In the genomic region with DNA sequence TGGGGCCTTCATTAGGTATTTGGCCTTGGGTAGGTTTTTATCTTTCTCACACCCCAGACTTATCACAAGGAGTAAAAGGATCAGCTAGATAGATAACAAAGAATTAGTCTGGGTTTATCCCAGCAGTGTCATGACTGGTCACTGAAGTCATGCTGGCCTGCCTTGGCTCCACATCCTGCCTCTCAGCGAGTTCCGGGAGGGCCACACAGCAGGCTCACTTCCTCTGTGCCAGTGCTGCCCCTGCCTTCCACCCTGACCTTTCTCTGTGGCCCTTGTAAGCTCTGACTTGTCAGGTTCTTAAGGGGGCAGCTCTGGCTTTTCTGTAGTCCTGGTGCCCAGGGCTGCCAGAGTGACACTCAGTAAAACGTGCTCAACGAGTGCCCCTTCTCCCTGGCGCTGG, we compare ENCODE assay signal across 11 mouse cellular contexts. TPM values are rescaled to one million over a fixed set of nuclear protein-coding genes. Genes with fewer than 3 reads are reported as not detected.
DNase-seq lines count a peak whose midpoint lies in the region; ATAC-seq lines count a peak whose summit lies in the region.
"Had no signal": no experiment of that assay in that cellular context is flagged by ENCODE, and none has a peak within 500 bp of the region (broad histone marks: within the 10 kb centered on the region; RNA-seq: fewer than 3 reads in every experiment).

No protein-coding gene starts in this region.

- no peaks in the 10 kb centered on the region for H3K27me3 ChIP-seq in hindbrain, embryonic 14.5 days (ENCODE audit: control insufficient read depth, insufficient read depth, low read length)
- no peaks in the 10 kb centered on the region for H3K27me3 ChIP-seq in hindbrain, embryonic 12.5 days
- H3K27me3 ChIP-seq in midbrain, embryonic 15.5 days (replicated peaks): no peaks in the 10 kb centered on the region
- no peaks in the 10 kb centered on the region for H3K27me3 ChIP-seq in midbrain, embryonic 16.5 days (ENCODE audit: control insufficient read depth, insufficient read depth, low read depth, low read length)
- no peaks in the 10 kb centered on the region for H3K27me3 ChIP-seq in intestine, embryonic 15.5 days (replicated peaks)
- H3K27me3 ChIP-seq: neural tube, embryonic 15.5 days had no signal

- peaks cover 20% of the 10 kb centered on the region; the same call in 1 of the 2 replicates for H3K4me1 ChIP-seq in hindbrain, embryonic 14.5 days (replicated peaks; ENCODE audit: control insufficient read depth, insufficient read depth, low read length)
- peaks cover 41% of the 10 kb centered on the region for H3K4me1 ChIP-seq in hindbrain, embryonic 12.5 days
- peaks cover 36% of the 10 kb centered on the region for H3K4me1 ChIP-seq in midbrain, embryonic 15.5 days
- 0 out of 2 replicates have a peak, but pooled peaks cover 14% of the 10 kb centered on the region for H3K4me1 ChIP-seq in midbrain, embryonic 16.5 days (ENCODE audit: control insufficient read depth, insufficient read depth, low read length)
- H3K4me1 ChIP-seq in intestine, embryonic 15.5 days (replicated peaks): peaks cover 7% of the 10 kb centered on the region; the same call in 1 of the 2 replicates

- H3K36me3 ChIP-seq in hindbrain, embryonic 14.5 days (replicated peaks; ENCODE audit: control insufficient read depth, insufficient read depth): no peaks in the 10 kb centered on the region
- H3K36me3 ChIP-seq in hindbrain, embryonic 12.5 days: no peaks in the 10 kb centered on the region
- H3K36me3 ChIP-seq in midbrain, embryonic 15.5 days (replicated peaks): no peaks in the 10 kb centered on the region
- no peaks in the 10 kb centered on the region for H3K36me3 ChIP-seq in midbrain, embryonic 16.5 days (ENCODE audit: control insufficient read depth, insufficient read depth, low read length)
- H3K36me3 ChIP-seq in intestine, embryonic 15.5 days: no peaks in the 10 kb centered on the region
- H3K36me3 ChIP-seq: G1E; neural tube, embryonic 15.5 days had no signal

- no peaks in the 10 kb centered on the region for H3K9me3 ChIP-seq in hindbrain, embryonic 14.5 days (ENCODE audit: control insufficient read depth, low read length)
- H3K9me3 ChIP-seq in hindbrain, embryonic 12.5 days (replicated peaks): no peaks in the 10 kb centered on the region
- H3K9me3 ChIP-seq in midbrain, embryonic 15.5 days: no peaks in the 10 kb centered on the region
- no peaks in the 10 kb centered on the region for H3K9me3 ChIP-seq in midbrain, embryonic 16.5 days (replicated peaks; ENCODE audit: control insufficient read depth, low read length, poor library complexity, severe bottlenecking)
- H3K9me3 ChIP-seq in intestine, embryonic 15.5 days: no peaks in the 10 kb centered on the region
- H3K9me3 ChIP-seq: G1E; neural tube, embryonic 15.5 days had no signal

- 83% methylated on average over 5 of the region's 5 CpGs for WGBS in hindbrain, embryonic 14.5 days
- WGBS in hindbrain, embryonic 12.5 days: 76% methylated on average over 5 of the region's 5 CpGs
- WGBS in midbrain, embryonic 15.5 days: 72% methylated on average over 5 of the region's 5 CpGs
- WGBS in midbrain, embryonic 16.5 days: 79% methylated on average over 5 of the region's 5 CpGs
- WGBS in intestine, embryonic 15.5 days: 75% methylated on average over 5 of the region's 5 CpGs

- intact Hi-C loops in left cerebral cortex, postnatal 36 days (cut with DNase I): no loop called here

- no peak for ATAC-seq in hindbrain, embryonic 14.5 days (ENCODE audit: low FRiP score)
- no peak for ATAC-seq in hindbrain, embryonic 12.5 days (ENCODE audit: low FRiP score)
- no peak for ATAC-seq in midbrain, embryonic 15.5 days (replicated peaks)
- no peak for ATAC-seq in midbrain, embryonic 16.5 days
- no peak for ATAC-seq in intestine, embryonic 15.5 days

- H3K27ac ChIP-seq in hindbrain, embryonic 14.5 days: peak overlapping the region; percentile 59; the same call in 1 of the 2 replicates
- no peak overlapping the region for H3K27ac ChIP-seq in hindbrain, embryonic 12.5 days
- H3K27ac ChIP-seq in midbrain, embryonic 15.5 days: peak overlapping the region; percentile 50; the same call in 1 of the 2 replicates
- H3K27ac ChIP-seq in midbrain, embryonic 16.5 days (ENCODE audit: low read length): no peak overlapping the region
- H3K27ac ChIP-seq in intestine, embryonic 15.5 days: no peak overlapping the region

- H3K4me3 ChIP-seq in hindbrain, embryonic 14.5 days (replicated peaks; ENCODE audit: low read length): no peak overlapping the region
- no peak overlapping the region for H3K4me3 ChIP-seq in hindbrain, embryonic 12.5 days
- no peak overlapping the region for H3K4me3 ChIP-seq in midbrain, embryonic 15.5 days
- H3K4me3 ChIP-seq in midbrain, embryonic 16.5 days (ENCODE audit: low read depth, low read length): no peak overlapping the region
- no peak overlapping the region for H3K4me3 ChIP-seq in intestine, embryonic 15.5 days (replicated peaks)
- H3K4me3 ChIP-seq: neural tube, embryonic 15.5 days had no signal

- no peak overlapping the region for H3K4me2 ChIP-seq in hindbrain, embryonic 14.5 days (replicated peaks)
- no peak overlapping the region for H3K4me2 ChIP-seq in hindbrain, embryonic 12.5 days (replicated peaks)
- H3K4me2 ChIP-seq in midbrain, embryonic 15.5 days: no peak overlapping the region
- no peak overlapping the region for H3K4me2 ChIP-seq in midbrain, embryonic 16.5 days (ENCODE audit: low read length)
- no peak overlapping the region for H3K4me2 ChIP-seq in intestine, embryonic 15.5 days (replicated peaks)
- H3K4me2 ChIP-seq: neural tube, embryonic 15.5 days had no signal

- no peak overlapping the region for H3K9ac ChIP-seq in hindbrain, embryonic 14.5 days
- no peak overlapping the region for H3K9ac ChIP-seq in hindbrain, embryonic 12.5 days
- no peak overlapping the region for H3K9ac ChIP-seq in midbrain, embryonic 15.5 days
- no peak overlapping the region for H3K9ac ChIP-seq in midbrain, embryonic 16.5 days (ENCODE audit: low read depth, low read length)
- no peak overlapping the region for H3K9ac ChIP-seq in intestine, embryonic 15.5 days
- H3K9ac ChIP-seq: neural tube, embryonic 15.5 days had no signal

- peak; percentile 11 to 23 for DNase-seq in adrenal gland, adult 18-20 months (ENCODE audit: low spot score in 2 of 2)
- no peak for DNase-seq in adrenal gland, postnatal 4 days (ENCODE audit: low spot score in 2 of 2)
- no peak for DNase-seq in hindbrain, embryonic 14.5 days (ENCODE audit: low spot score)
- no peak for DNase-seq in left cerebral cortex, postnatal 36 days (ENCODE audit: low spot score in 2 of 2)
- DNase-seq: cerebellum, adult 11 months had no signal

RNA-seq across cellular contexts. Expression of a gene that starts 11.3 kb away (rescaled TPM):
- total RNA-seq in adrenal gland, adult 18-20 months (2021): 10 to 100 TPM; 24.7 to 28.3 TPM
- 10 to 100 TPM; 27.8 to 29.9 TPM for total RNA-seq in adrenal gland, postnatal 4 days (2021)
- 29.2 and 34.7 TPM in 2 replicates for polyA plus RNA-seq in hindbrain, embryonic 14.5 days (2014; fragmentation: Nextera tagmentation; extraction: Ambion mirVana)
- polyA plus RNA-seq in hindbrain, embryonic 12.5 days (2016; fragmentation: Nextera tagmentation; extraction: Ambion mirVana): 47.0 and 49.3 TPM in 2 replicates
- polyA plus RNA-seq in midbrain, embryonic 15.5 days (2015; fragmentation: Nextera tagmentation; extraction: Ambion mirVana): 49.0 and 50.7 TPM in 2 replicates
- 46.1 and 52.7 TPM in 2 replicates for polyA plus RNA-seq in midbrain, embryonic 16.5 days (2015; fragmentation: Nextera tagmentation; extraction: Ambion mirVana)
- 23.3 and 24.0 TPM in 2 replicates for polyA plus RNA-seq in intestine, embryonic 15.5 days (2015; fragmentation: Nextera tagmentation; extraction: Ambion mirVana)
- 10 to 100 TPM; 67.0 to 78.1 TPM for total RNA-seq in left cerebral cortex, postnatal 36 days (2021)

RNA-seq across cellular contexts. Expression of a gene that starts 59.5 kb away (rescaled TPM):
- total RNA-seq in adrenal gland, adult 18-20 months (2021): 10 to 100 TPM; 37.0 to 44.1 TPM
- total RNA-seq in adrenal gland, postnatal 4 days (2021): 10 to 100 TPM; 14.3 to 17.1 TPM
- 0.23 and 0.56 TPM in 2 replicates for polyA plus RNA-seq in hindbrain, embryonic 14.5 days (2014; fragmentation: Nextera tagmentation; extraction: Ambion mirVana)
- 0.50 and 0.74 TPM in 2 replicates for polyA plus RNA-seq in hindbrain, embryonic 12.5 days (2016; fragmentation: Nextera tagmentation; extraction: Ambion mirVana)
- polyA plus RNA-seq in midbrain, embryonic 15.5 days (2015; fragmentation: Nextera tagmentation; extraction: Ambion mirVana): 0.19 TPM in 1 of 2 replicates, not detected in the other
- not detected in 2 replicates for polyA plus RNA-seq in midbrain, embryonic 16.5 days (2015; fragmentation: Nextera tagmentation; extraction: Ambion mirVana)
- 0.45 and 0.56 TPM in 2 replicates for polyA plus RNA-seq in intestine, embryonic 15.5 days (2015; fragmentation: Nextera tagmentation; extraction: Ambion mirVana)
- total RNA-seq in left cerebral cortex, postnatal 36 days (2021): 10 to 100 TPM; 54.2 to 63.3 TPM
- total RNA-seq: G1E had no signal
- polyA plus RNA-seq: G1E had no signal

Comparison
In these comparisons a context has a peak if more than half of its experiments do, and no peak if none do; other contexts are left out.
1. DNase-seq: peak in adrenal gland, adult 18-20 months (2 of 2); none in adrenal gland, postnatal 4 days (0 of 2), hindbrain, embryonic 14.5 days (single experiment) and left cerebral cortex, postnatal 36 days (0 of 2).
2. H3K27ac ChIP-seq: peak in hindbrain, embryonic 14.5 days (single experiment) and midbrain, embryonic 15.5 days (single experiment); none in hindbrain, embryonic 12.5 days (single experiment), midbrain, embryonic 16.5 days (single experiment) and intestine, embryonic 15.5 days (single experiment).